Mouse (Mus musculus): ENCODE results near the gene Rbm19.

DNA sequence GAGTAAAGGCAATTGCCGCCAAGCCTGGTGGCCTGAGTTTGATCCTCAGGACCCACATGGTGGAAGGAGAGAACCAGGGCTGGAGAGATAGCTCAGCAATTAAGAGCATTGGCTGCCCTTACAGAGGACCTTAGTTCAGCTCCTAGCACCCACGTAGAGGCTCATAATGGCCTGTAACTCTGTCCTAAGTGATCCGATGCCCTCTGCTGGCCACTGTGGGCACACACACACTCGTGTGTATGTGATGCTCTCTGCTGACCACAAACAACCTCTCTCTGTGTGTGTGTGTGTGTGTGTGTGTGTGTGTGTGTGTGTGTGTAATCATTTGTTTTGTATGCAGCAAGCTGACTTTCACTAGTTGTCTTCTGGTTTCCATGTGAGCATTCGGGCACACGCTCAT lies 15.5 kb upstream of the Rbm19 start:
- TF ChIP-seq TAL1 (conservative IDR thresholded peaks at IDR 0.05; ENCODE audit: low read depth, low read length) (no peak), GATA1 (IDR thresholded peaks at IDR 0.05; ENCODE audit: borderline replicate concordance, low read length) (no peak)
